Mouse (Mus musculus): ENCODE measurements around the gene Mfap1b.

GRCm38 (mm10) chr2:121507173-121507950, 33.5 kb upstream of the Mfap1b start:
- no peak for TF ChIP-seq CTCF (IDR thresholded peaks at IDR 0.05; ENCODE audit: control insufficient read depth, insufficient read depth, insufficient replicate concordance, low read depth, low read length)
- TF ChIP-seq POLR2A (IDR thresholded peaks at IDR 0.05; ENCODE audit: control insufficient read depth, low read depth, low read length) = no peak

Data from testis, adult 2 months (tissue).